Mouse (Mus musculus): ENCODE measurements around the gene Clec12b.

The Clec12b gene

DNA sequence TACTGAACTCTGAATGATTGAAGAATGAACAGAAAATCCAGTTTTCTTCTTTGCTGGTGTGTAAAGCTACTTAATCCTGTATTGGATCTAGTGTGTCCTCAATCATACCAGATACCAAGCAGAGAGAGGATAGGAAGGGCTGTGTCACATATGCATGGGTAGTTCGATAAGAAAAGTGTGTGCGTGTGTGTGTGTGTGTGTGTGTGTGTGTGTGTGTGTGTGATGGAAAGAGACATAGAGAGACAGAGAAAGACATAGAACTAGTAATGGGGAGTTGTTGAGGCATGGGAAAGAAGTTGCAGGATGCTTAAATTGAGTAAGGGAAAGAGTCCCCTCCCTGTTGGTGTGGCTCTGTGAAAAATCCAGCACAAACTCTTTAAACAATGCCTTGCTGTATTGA is at the start of gene Clec12b:
Gene Clec12b (minus strand): TSS at position 101 of the 400 bp plus-strand sequence.
- no peak for DNase-seq

GRCm38 (mm10) chr6:129434239-129434638 is 48.6 kb upstream of the Clec12b start:
- no peak for DNase-seq

DNA sequence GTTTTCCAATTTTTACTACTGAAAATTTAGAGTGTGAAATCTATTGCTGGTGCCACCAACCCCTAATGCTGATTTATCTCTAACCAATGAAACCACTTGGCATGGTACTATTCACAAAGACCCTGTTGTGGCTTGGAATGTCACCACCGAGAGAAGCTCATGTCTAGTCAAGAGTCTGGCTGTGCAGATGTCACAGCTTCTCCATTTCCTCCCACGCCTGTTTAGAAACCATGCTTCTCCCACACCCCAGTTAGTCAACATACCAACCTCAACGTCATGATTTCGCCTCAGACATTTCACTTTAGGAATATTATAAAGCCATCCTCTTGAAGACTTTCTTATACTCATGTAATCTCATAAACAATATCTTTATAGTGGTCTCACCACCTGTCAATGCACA is 41.6 kb upstream of the Clec12b start:
- DNase-seq, result no peak

- DNase-seq, result no peak
Observed at GRCm38 (mm10) chr6:129425812-129426211, 40.1 kb upstream of the Clec12b start.

DNA sequence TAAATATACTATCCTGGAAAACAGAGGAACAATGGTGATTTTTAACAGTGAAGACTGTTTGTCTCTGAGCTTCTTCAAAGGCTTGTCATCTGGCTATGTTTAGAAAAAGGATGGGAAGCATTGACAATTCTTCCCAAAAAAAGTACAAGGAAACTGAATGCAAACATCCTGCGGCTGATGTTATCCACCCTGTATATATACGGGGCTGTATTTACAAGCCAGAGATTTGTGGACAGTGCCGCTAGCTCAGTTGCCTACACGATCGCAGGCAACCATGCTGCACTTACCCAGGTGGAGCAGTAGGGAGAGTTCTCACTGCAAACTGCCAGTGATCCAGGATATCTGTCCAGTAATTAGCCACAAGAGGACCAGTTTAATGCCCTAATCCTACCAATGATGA is 39.5 kb upstream of the Clec12b start:
- no peak for DNase-seq

GRCm38 (mm10) chr6:129423734-129424072 is 38.0 kb upstream of the Clec12b start:
- DNase-seq, result peak; percentile 22 to 64

DNA sequence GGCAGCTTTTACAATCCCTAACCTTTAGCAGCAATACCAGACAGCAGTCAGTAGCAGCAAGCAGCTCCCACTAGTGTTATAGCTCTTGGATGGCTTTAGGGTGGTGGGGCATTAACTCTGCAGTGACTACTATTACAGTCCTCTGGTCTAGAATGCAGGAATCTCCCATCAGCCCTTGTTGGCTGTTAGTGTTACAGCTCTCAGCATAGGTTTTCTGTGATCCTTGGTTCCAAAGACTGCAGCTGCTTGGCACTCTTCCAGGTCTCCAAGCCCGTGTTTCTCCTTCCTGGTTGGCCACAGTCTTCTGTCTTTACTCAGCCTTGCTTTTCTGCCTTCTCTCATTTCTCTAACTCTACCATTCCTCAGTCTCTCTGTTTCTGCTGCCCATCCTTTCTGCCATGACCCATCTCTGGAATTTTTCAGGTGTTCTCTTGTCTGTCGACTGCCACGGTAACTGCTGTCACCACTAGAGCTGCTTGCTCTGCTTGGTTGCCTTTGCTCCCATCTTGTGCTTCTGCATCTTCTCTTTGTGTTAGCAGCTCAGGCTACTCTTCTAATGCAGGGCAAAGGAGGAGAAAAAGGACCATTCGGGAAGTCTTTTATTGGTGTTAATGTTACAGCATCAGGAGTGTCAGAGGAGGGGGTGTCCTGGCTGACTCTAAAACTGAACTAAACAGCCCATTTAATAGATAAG is 37.5 kb upstream of the Clec12b start:
- no peak for DNase-seq

GRCm38 (mm10) chr6:129422311-129422710 is 36.6 kb upstream of the Clec12b start:
- DNase-seq, result no peak

DNA sequence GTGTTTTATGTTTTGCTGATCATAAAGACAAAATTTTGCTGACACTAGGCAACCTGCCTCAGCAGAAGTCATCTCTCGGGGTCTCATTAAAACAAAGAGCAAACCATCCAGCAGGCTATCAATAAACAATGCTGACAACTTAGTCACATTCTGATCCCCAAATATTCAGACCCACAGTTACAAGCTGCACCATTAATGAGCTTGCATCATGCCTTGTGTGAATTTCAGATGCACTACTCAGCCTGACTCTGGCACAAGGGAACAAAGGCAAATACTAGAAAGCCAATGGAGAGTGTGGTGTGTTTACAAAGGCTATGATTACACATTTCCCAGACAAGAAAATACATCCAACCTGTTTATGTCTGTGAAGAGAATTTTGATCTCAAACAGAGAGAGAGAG is 28.5 kb upstream of the Clec12b start:
- no peak for DNase-seq

DNA sequence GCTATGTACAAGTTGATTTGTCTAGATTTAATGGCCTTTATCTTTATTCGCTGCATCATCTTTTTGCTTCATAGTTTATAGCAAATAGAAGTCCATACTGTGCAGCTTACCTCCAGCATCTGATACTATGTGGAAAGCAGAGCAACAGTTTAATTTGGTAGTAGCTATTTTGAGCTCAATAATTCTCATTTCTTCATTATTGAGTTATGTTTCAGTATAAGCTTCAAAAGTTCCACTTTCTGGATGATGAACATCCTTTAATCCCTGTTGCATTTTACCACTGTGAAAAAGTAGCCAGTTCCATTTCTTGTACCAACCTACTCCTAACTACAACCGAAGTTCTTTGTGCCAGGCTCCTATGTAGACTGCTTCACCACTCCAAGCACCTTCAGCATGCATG is 22.9 kb upstream of the Clec12b start, which contains the start of gene Clec9a:
Gene Clec9a (plus strand): TSS at position 301 of the 400 bp plus-strand sequence.
- DNase-seq, result no peak

DNA sequence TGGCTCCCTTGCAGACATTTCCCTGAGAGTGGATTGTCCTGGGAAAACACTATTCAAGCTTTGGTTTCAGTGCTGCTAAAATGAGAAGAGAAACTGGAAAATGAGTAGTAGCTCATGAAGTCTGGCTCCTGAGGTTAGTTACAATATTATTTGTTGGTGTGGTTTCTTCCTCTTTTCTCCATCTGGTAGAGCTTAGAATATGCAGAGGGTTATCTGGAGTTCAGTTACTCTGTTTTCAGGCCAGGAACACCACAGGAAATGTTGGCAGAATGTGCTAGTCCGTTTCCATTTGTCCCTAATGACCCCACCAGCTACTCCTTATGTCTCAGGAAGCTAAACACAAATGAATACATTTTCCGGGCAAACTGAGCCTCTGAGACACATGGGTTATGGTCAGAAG is 21.6 kb upstream of the Clec12b start:
- no peak for DNase-seq

GRCm38 (mm10) chr6:129405999-129406398 is 20.3 kb upstream of the Clec12b start:
- DNase-seq, result no peak

- DNase-seq, result no peak
Observed at GRCm38 (mm10) chr6:129403391-129403790, 17.7 kb upstream of the Clec12b start.

- DNase-seq, result no peak
Observed at GRCm38 (mm10) chr6:129402404-129402803, 16.7 kb upstream of the Clec12b start.

DNA sequence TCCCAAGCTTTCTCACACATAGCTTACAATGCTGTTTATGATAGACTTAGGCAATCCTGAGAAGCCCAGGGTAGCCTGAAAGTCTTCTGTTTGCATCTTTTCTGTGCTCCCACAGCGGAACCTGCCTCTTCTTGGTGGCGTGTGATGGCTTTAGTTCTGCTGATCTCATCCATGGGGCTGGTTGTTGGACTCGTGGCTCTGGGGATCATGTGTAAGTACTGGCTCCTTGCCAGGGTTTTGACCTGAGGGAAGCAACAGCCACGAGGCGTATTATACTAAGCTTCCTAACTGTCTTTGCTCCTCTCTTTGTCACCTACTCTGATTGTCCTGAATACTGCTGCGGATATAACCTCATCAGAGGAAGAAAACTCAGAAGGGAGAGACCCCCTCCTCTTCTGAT is 14.3 kb upstream of the Clec12b start:
- DNase-seq, result no peak

GRCm38 (mm10) chr6:129396997-129397396 is 11.3 kb upstream of the Clec12b start, which contains the start of gene Clec1b:
Gene Clec1b (plus strand): TSS chr6:129397297.
- no peak for DNase-seq

DNA sequence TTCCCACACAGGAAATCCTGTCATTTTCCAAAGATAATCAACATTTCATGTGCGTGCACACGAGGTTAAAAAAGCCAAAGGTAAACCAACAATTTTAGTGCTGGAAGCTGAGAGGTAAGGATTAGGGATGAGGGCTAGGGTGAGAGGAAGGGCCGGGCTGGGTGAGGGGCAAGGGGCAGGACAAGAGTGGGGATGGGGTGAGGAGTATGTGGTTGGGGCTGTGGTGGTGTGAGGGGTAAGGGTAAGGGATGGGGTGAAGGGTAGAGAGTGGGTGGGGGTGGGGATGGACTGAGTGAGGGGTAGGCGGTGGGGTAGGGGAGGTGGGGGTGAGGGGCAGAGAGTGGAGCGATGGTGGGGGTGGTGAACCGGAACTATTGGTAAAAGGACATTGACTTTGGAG is 8.1 kb upstream of the Clec12b start:
- no peak for DNase-seq

- DNase-seq, result no peak
Observed at GRCm38 (mm10) chr6:129393087-129393720, 7.5 kb upstream of the Clec12b start.

DNA sequence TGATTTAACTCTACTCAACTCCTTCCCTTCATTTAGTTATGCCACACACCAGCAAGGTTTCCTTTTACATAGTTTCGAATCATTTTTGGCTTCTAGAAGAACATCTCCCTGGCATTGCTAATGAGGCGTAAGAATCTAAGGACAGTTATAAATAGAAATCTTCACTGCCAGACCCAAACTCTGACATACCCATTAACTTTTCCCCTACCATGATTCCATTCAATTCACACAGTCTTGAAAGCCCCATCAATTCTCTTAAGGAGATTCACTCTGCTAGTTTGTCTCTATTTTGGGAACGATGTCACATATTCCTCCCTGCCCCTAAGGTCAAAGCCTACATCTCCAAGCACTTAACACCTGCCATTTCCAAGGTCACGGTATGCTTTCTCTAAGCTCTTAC is 674 bp downstream of the Clec12b start:
- no peak for DNase-seq

- no peak for DNase-seq
Observed at GRCm38 (mm10) chr6:129383466-129383865, 2.2 kb downstream of the Clec12b start.

DNA sequence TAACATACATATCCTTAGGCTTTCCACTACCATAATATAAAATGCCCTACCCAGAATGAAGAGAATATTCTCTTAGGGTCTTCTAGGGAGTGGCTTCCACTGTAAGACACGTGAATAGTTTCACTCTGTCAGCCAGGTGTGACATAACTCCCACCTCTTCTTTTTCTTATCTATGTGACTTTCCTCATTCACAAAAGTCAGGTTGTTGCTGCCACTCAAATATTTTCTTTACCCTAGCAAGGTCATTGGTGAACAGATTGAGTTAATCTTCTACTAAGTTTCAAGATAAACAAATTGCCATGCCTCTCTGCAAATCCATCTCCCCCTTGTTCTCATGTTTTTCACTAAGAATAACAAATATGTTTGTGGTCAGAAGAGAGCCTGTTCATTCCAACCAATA is 3.9 kb downstream of the Clec12b start:
- DNase-seq, result no peak

GRCm38 (mm10) chr6:129380454-129380853 is 5.2 kb downstream of the Clec12b start:
- no peak for DNase-seq

DNA sequence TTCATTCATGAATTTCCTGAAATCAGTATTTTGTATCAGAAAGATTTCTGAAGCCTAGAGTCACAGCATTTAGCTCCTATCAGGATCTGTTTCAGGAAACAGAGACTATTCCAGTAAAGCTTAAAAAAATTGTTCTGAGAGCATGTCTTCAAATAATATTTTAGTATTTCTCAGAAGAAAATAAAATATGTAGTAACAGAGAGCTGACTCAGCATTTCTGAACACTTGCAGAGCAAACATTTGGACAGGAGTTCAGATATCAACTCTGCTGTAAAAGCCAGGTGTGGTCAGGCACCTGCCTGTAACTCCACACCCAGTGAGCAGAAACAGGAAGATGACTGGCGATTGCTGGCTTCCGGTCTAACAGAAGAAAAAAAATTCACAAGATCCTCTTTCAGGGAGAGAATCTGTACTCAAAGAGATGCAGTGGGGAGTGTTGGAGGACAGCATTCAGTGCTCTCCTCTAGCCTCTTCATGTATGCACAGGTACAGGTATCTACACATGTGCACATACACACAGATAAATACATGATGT is 10.7 kb downstream of the Clec12b start:
- no peak for DNase-seq

DNA sequence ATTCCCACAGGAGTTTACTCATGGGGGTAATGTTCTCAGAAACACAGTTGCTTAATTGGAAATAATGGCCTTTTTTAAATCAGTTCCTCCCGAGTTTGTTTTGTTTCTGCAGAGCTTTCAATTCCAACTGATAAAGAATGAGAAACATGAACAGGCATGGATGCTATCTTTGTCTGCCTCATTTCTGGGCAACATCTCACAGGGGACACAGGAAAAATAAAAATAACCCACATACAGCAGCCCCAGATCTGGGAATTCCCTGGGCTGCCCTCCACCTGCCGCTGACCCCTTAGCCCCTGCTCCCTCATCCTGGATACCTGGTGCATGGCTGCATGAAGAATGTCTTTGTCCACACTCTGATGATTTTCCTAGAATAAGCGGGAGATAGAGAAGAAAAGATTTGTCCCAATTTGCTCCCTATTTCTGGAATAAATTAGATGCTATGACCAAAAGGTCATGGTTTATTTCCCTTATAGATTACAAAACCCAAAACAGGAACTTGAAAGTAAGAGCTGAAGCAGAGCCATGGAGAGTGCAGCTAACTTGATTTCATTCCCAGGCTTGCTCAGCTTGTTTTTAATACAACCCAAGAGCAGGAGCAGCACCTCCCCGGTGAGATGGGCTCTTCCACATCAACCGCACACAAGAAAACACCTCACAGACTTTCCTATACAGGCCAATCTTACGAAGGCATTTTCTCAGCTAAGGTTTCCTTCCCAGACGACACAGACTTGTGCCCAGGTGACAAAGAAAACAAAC is 16.1 kb downstream of the Clec12b start:
- no peak for DNase-seq
